Mouse (Mus musculus): ENCODE measurements around the gene Smarcb1. TPM values are rescaled to one million over a fixed set of nuclear protein-coding genes. Genes with fewer than 3 reads are reported as not detected.
"Not testable (repeated sequence)": the region's sequence is repeated elsewhere in the genome, so short reads cannot be mapped to it uniquely, and the experiment has no call there.

Smarcb1 gene
- polyA plus RNA-seq, 1 experiment, result 33.8 TPM

- 48% methylated on average over 7 of the region's 7 CpGs for WGBS
- peaks cover 3% of the 10 kb centered on the region for H3K4me1 ChIP-seq (ENCODE audit: control insufficient read depth, insufficient read depth, low read length)
These were observed 60.7 kb downstream of the Smarcb1 start for GRCm38 (mm10) chr10:75860746-75861145.

GRCm38 (mm10) chr10:75859786-75860470 is 61.5 kb downstream of the Smarcb1 start, which contains the start of gene Mif:
Mif (minus strand) TSS chr10:75860240.
- peak within 1 kb of the TSS; percentile 63; the same call in 1 of the 2 replicates for H3K27ac ChIP-seq (ENCODE audit: control insufficient read depth, insufficient read depth, low read depth, low read length, poor library complexity)
- under 1% methylated on average over 46 of the region's 46 CpGs for WGBS
- peak; percentile 30; the same call in 1 of the 2 replicates for TF ChIP-seq POLR2A (IDR thresholded peaks at IDR 0.05; ENCODE audit: borderline replicate concordance, control insufficient read depth, low read depth, low read length)
- peak within 1 kb of the TSS; percentile 71 for H3K4me3 ChIP-seq (replicated peaks; ENCODE audit: control insufficient read depth, low read depth, low read length)
- not testable (repeated sequence) for H3K4me1 ChIP-seq (ENCODE audit: control insufficient read depth, insufficient read depth, low read length)

More at GRCm38 (mm10) chr10:75860746-75861145, 60.7 kb downstream of the Smarcb1 start:
- no peak overlapping the region for H3K27ac ChIP-seq (ENCODE audit: control insufficient read depth, insufficient read depth, low read depth, low read length, poor library complexity)
- TF ChIP-seq CTCF (IDR thresholded peaks at IDR 0.05; ENCODE audit: control insufficient read depth, insufficient read depth, low read length), result no peak
- TF ChIP-seq POLR2A (IDR thresholded peaks at IDR 0.05; ENCODE audit: borderline replicate concordance, control insufficient read depth, low read depth, low read length), result no peak
- no peak overlapping the region for H3K4me3 ChIP-seq (replicated peaks; ENCODE audit: control insufficient read depth, low read depth, low read length)

- H3K4me1 ChIP-seq (ENCODE audit: control insufficient read depth, insufficient read depth, low read length), result peaks cover 3% of the 10 kb centered on the region
- WGBS, result 4% methylated on average over 27 of the region's 27 CpGs
- peak overlapping the region; percentile 71 for H3K4me3 ChIP-seq (replicated peaks; ENCODE audit: control insufficient read depth, low read depth, low read length)
- no peak overlapping the region for H3K27ac ChIP-seq (ENCODE audit: control insufficient read depth, insufficient read depth, low read depth, low read length, poor library complexity)
- TF ChIP-seq POLR2A (IDR thresholded peaks at IDR 0.05; ENCODE audit: borderline replicate concordance, control insufficient read depth, low read depth, low read length) (no peak), CTCF (IDR thresholded peaks at IDR 0.05; ENCODE audit: control insufficient read depth, insufficient read depth, low read length) (no peak)
These were observed 62.2 kb downstream of the Smarcb1 start for GRCm38 (mm10) chr10:75859107-75859746.

GRCm38 (mm10) chr10:75857598-75857997 is 63.8 kb downstream of the Smarcb1 start:
- Histone ChIP-seq H3K4me1 (ENCODE audit: control insufficient read depth, insufficient read depth, low read length) (peaks cover 3% of the 10 kb centered on the region), H3K27ac (ENCODE audit: control insufficient read depth, insufficient read depth, low read depth, low read length, poor library complexity) (no peak overlapping the region), H3K4me3 (replicated peaks; ENCODE audit: control insufficient read depth, low read depth, low read length) (no peak overlapping the region)
- 81% methylated on average over 4 of the region's 4 CpGs for WGBS
- TF ChIP-seq CTCF (IDR thresholded peaks at IDR 0.05; ENCODE audit: control insufficient read depth, insufficient read depth, low read length) (no peak), POLR2A (IDR thresholded peaks at IDR 0.05; ENCODE audit: borderline replicate concordance, control insufficient read depth, low read depth, low read length) (no peak)

- WGBS, result 78% methylated on average over 3 of the region's 3 CpGs
- no peak overlapping the region for H3K4me3 ChIP-seq (replicated peaks; ENCODE audit: control insufficient read depth, low read depth, low read length)
- no peak for TF ChIP-seq POLR2A (IDR thresholded peaks at IDR 0.05; ENCODE audit: borderline replicate concordance, control insufficient read depth, low read depth, low read length)
- no peak for TF ChIP-seq CTCF (IDR thresholded peaks at IDR 0.05; ENCODE audit: control insufficient read depth, insufficient read depth, low read length)
- no peak overlapping the region for H3K27ac ChIP-seq (ENCODE audit: control insufficient read depth, insufficient read depth, low read depth, low read length, poor library complexity)
- H3K4me1 ChIP-seq (ENCODE audit: control insufficient read depth, insufficient read depth, low read length), result peaks cover 3% of the 10 kb centered on the region
These were observed 64.4 kb downstream of the Smarcb1 start for GRCm38 (mm10) chr10:75856976-75857375.

- Histone ChIP-seq H3K4me3 (replicated peaks; ENCODE audit: control insufficient read depth, low read depth, low read length) (no peak overlapping the region), H3K4me1 (ENCODE audit: control insufficient read depth, insufficient read depth, low read length) (peaks cover 3% of the 10 kb centered on the region), H3K27ac (ENCODE audit: control insufficient read depth, insufficient read depth, low read depth, low read length, poor library complexity) (no peak overlapping the region)
- WGBS, result 83% methylated on average over 11 of the region's 11 CpGs
- TF ChIP-seq POLR2A (IDR thresholded peaks at IDR 0.05; ENCODE audit: borderline replicate concordance, control insufficient read depth, low read depth, low read length), result no peak
- TF ChIP-seq CTCF (IDR thresholded peaks at IDR 0.05; ENCODE audit: control insufficient read depth, insufficient read depth, low read length), result no peak
These were observed 65.1 kb downstream of the Smarcb1 start for GRCm38 (mm10) chr10:75856155-75856907.

- TF ChIP-seq CTCF (IDR thresholded peaks at IDR 0.05; ENCODE audit: control insufficient read depth, insufficient read depth, low read length), result no peak
- no peak for TF ChIP-seq POLR2A (IDR thresholded peaks at IDR 0.05; ENCODE audit: borderline replicate concordance, control insufficient read depth, low read depth, low read length)
- H3K27ac ChIP-seq (ENCODE audit: control insufficient read depth, insufficient read depth, low read depth, low read length, poor library complexity), result no peak overlapping the region
- H3K4me1 ChIP-seq (ENCODE audit: control insufficient read depth, insufficient read depth, low read length), result no peaks in the 10 kb centered on the region; the same call in 1 of the 2 replicates
- no peak overlapping the region for H3K4me3 ChIP-seq (replicated peaks; ENCODE audit: control insufficient read depth, low read depth, low read length)
- 87% methylated on average over 15 of the region's 15 CpGs for WGBS
These were observed 65.9 kb downstream of the Smarcb1 start for GRCm38 (mm10) chr10:75855416-75855981.

- no peak for TF ChIP-seq CTCF (IDR thresholded peaks at IDR 0.05; ENCODE audit: control insufficient read depth, insufficient read depth, low read length)
- TF ChIP-seq POLR2A (IDR thresholded peaks at IDR 0.05; ENCODE audit: borderline replicate concordance, control insufficient read depth, low read depth, low read length), result no peak
- H3K27ac ChIP-seq (ENCODE audit: control insufficient read depth, insufficient read depth, low read depth, low read length, poor library complexity), result no peak overlapping the region
- 75% methylated on average over 6 of the region's 6 CpGs for WGBS
These were observed 66.6 kb downstream of the Smarcb1 start for GRCm38 (mm10) chr10:75854791-75855190.

More at GRCm38 (mm10) chr10:75854791-75855190, 66.6 kb downstream of the Smarcb1 start:
- Histone ChIP-seq H3K4me3 (replicated peaks; ENCODE audit: control insufficient read depth, low read depth, low read length) (no peak overlapping the region), H3K4me1 (ENCODE audit: control insufficient read depth, insufficient read depth, low read length) (no peaks in the 10 kb centered on the region)
